Mouse (Mus musculus): ENCODE data around the gene Cd44.

Gene Cd44

GRCm38 (mm10) chr2:102872436-102872835 is 29.0 kb downstream of the Cd44 start:
- DNase-seq (ENCODE audit: low read depth, low spot score): no peak

- DNase-seq (ENCODE audit: low read depth, low spot score): no peak
Observed at GRCm38 (mm10) chr2:102868444-102868843, 33.0 kb downstream of the Cd44 start.

GRCm38 (mm10) chr2:102867396-102868088 is 33.9 kb downstream of the Cd44 start:
- DNase-seq (ENCODE audit: low read depth, low spot score): no peak

- DNase-seq (ENCODE audit: low read depth, low spot score): no peak
Observed at GRCm38 (mm10) chr2:102866594-102866993, 34.9 kb downstream of the Cd44 start.

GRCm38 (mm10) chr2:102865354-102865752 is 36.1 kb downstream of the Cd44 start:
- DNase-seq (ENCODE audit: low read depth, low spot score): no peak

- no peak for DNase-seq (ENCODE audit: low read depth, low spot score)
Observed at GRCm38 (mm10) chr2:102864695-102865353, 36.6 kb downstream of the Cd44 start.

- DNase-seq (ENCODE audit: low read depth, low spot score): no peak
Observed at GRCm38 (mm10) chr2:102864036-102864435, 37.4 kb downstream of the Cd44 start.

GRCm38 (mm10) chr2:102863583-102863982 is 37.9 kb downstream of the Cd44 start:
- DNase-seq (ENCODE audit: low read depth, low spot score): no peak

GRCm38 (mm10) chr2:102862706-102863105 is 38.8 kb downstream of the Cd44 start:
- no peak for DNase-seq (ENCODE audit: low read depth, low spot score)

- DNase-seq (ENCODE audit: low read depth, low spot score): no peak
Observed at GRCm38 (mm10) chr2:102858271-102858670, 43.2 kb downstream of the Cd44 start.

GRCm38 (mm10) chr2:102853297-102853696 is 48.2 kb downstream of the Cd44 start:
- no peak for DNase-seq (ENCODE audit: low read depth, low spot score)

GRCm38 (mm10) chr2:102851936-102852477 is 49.5 kb downstream of the Cd44 start:
- DNase-seq (ENCODE audit: low read depth, low spot score): no peak

GRCm38 (mm10) chr2:102850026-102850425 is 51.4 kb downstream of the Cd44 start:
- DNase-seq (ENCODE audit: low read depth, low spot score): no peak

- DNase-seq (ENCODE audit: low read depth, low spot score): no peak
Observed at GRCm38 (mm10) chr2:102848811-102849433, 52.5 kb downstream of the Cd44 start.

GRCm38 (mm10) chr2:102841231-102841630 is 60.2 kb downstream of the Cd44 start:
- no peak for DNase-seq (ENCODE audit: low read depth, low spot score)

- DNase-seq (ENCODE audit: low read depth, low spot score): no peak
Observed at GRCm38 (mm10) chr2:102838179-102838578, 63.3 kb downstream of the Cd44 start.

GRCm38 (mm10) chr2:102831547-102831946 is 69.9 kb downstream of the Cd44 start:
- DNase-seq (ENCODE audit: low read depth, low spot score): no peak

GRCm38 (mm10) chr2:102829201-102829600 is 72.3 kb downstream of the Cd44 start:
- no peak for DNase-seq (ENCODE audit: low read depth, low spot score)

- DNase-seq (ENCODE audit: low read depth, low spot score): no peak
Observed at GRCm38 (mm10) chr2:102828381-102828780, 73.1 kb downstream of the Cd44 start.

GRCm38 (mm10) chr2:102827841-102828240 is 73.6 kb downstream of the Cd44 start:
- DNase-seq (ENCODE audit: low read depth, low spot score): no peak

- no peak for DNase-seq (ENCODE audit: low read depth, low spot score)
Observed at GRCm38 (mm10) chr2:102825961-102826633, 75.4 kb downstream of the Cd44 start.

- no peak for DNase-seq (ENCODE audit: low read depth, low spot score)
Observed at GRCm38 (mm10) chr2:102822036-102822435, 79.4 kb downstream of the Cd44 start.

All from brain, embryonic 18.5 days (tissue).